Mouse (Mus musculus): ENCODE results near the gene Amy2a3. TPM values are rescaled to one million over a fixed set of nuclear protein-coding genes. Genes with fewer than 3 reads are reported as not detected.
"Not testable (repeated sequence)": the region's sequence is repeated elsewhere in the genome, so short reads cannot be mapped to it uniquely, and the experiment has no call there.

Gene Amy2a3
- total RNA-seq (2014; rRNA removed) = 10.5 and 157 TPM in 2 replicates
- polyA plus RNA-seq (2012; rRNA removed) = not detected in 2 replicates

GRCm38 (mm10) chr3:113323952-113324351 is at the start of gene Amy2a3:
Gene Amy2a3 (minus strand): TSS chr3:113324052.
- WGBS = no CpG with 5 or more reads among the region's 4 CpGs
- not testable (repeated sequence) for H3K4me1 ChIP-seq (ENCODE audit: control insufficient read depth, insufficient read depth, low read length); H3K79me2 ChIP-seq (ENCODE audit: control insufficient read depth, insufficient read depth, low read length); H3K36me3 ChIP-seq (ENCODE audit: control insufficient read depth, insufficient read depth, low read length); H3K27me3 ChIP-seq (ENCODE audit: control insufficient read depth, insufficient read depth, low read length); H3K9ac ChIP-seq (ENCODE audit: low read depth, low read length); DNase-seq (ENCODE audit: extremely low read depth, low read depth, low spot score); H3K27ac ChIP-seq (replicated peaks; ENCODE audit: insufficient read depth, low read depth, low read length); H3K4me3 ChIP-seq (ENCODE audit: insufficient read depth, low read depth, low read length)

DNA sequence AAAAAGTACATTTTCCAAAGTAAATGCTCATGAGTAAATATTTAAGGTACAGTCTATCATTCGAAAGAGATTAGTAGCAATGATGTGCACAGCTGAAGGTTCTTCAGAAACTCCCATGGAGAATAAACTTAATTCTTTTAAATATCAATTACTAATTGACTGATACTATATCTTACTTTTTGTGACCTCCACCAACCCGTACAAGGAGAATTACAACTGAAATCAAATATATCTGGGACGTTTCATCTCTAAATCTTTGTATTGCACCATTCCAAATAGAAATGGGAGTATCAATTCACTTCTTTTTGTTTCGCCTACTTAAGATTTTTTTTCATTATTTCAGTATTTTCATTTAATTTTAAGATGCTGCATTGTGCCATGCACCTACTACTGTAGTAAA is 32.7 kb upstream of the Amy2a3 start, which contains the start of gene Amy2a2:
Amy2a2 (minus strand) TSS at position 101 of the 400 bp plus-strand sequence.
- not testable (repeated sequence) for H3K27me3 ChIP-seq (ENCODE audit: control insufficient read depth, insufficient read depth, low read length); DNase-seq (ENCODE audit: extremely low read depth, low read depth, low spot score); H3K27ac ChIP-seq (replicated peaks; ENCODE audit: insufficient read depth, low read depth, low read length); H3K79me2 ChIP-seq (ENCODE audit: control insufficient read depth, insufficient read depth, low read length); H3K4me3 ChIP-seq (ENCODE audit: insufficient read depth, low read depth, low read length); H3K36me3 ChIP-seq (ENCODE audit: control insufficient read depth, insufficient read depth, low read length); H3K4me1 ChIP-seq (ENCODE audit: control insufficient read depth, insufficient read depth, low read length); H3K9ac ChIP-seq (ENCODE audit: low read depth, low read length)
- no CpG with 5 or more reads among the region's 4 CpGs for WGBS

- H3K4me3 ChIP-seq (ENCODE audit: insufficient read depth, low read depth, low read length); H3K27me3 ChIP-seq (ENCODE audit: control insufficient read depth, insufficient read depth, low read length); DNase-seq (ENCODE audit: extremely low read depth, low read depth, low spot score): not testable (repeated sequence)
Measured at GRCm38 (mm10) chr3:113345484-113345883, 21.6 kb upstream of the Amy2a3 start.

GRCm38 (mm10) chr3:113312937-113313336 is 10.9 kb downstream of the Amy2a3 start:
- H3K79me2 ChIP-seq (ENCODE audit: control insufficient read depth, insufficient read depth, low read length); DNase-seq (ENCODE audit: extremely low read depth, low read depth, low spot score); H3K4me3 ChIP-seq (ENCODE audit: insufficient read depth, low read depth, low read length); H3K27me3 ChIP-seq (ENCODE audit: control insufficient read depth, insufficient read depth, low read length); H3K36me3 ChIP-seq (ENCODE audit: control insufficient read depth, insufficient read depth, low read length); H3K9ac ChIP-seq (ENCODE audit: low read depth, low read length); H3K4me1 ChIP-seq (ENCODE audit: control insufficient read depth, insufficient read depth, low read length); H3K27ac ChIP-seq (replicated peaks; ENCODE audit: insufficient read depth, low read depth, low read length): not testable (repeated sequence)
- WGBS = no CpG with 5 or more reads among the region's 3 CpGs

More at GRCm38 (mm10) chr3:113345484-113345883, 21.6 kb upstream of the Amy2a3 start:
- H3K36me3 ChIP-seq (ENCODE audit: control insufficient read depth, insufficient read depth, low read length); H3K4me1 ChIP-seq (ENCODE audit: control insufficient read depth, insufficient read depth, low read length); H3K79me2 ChIP-seq (ENCODE audit: control insufficient read depth, insufficient read depth, low read length); H3K27ac ChIP-seq (replicated peaks; ENCODE audit: insufficient read depth, low read depth, low read length); H3K9ac ChIP-seq (ENCODE audit: low read depth, low read length): not testable (repeated sequence)

GRCm38 (mm10) chr3:113291349-113291748 is 32.5 kb downstream of the Amy2a3 start, which contains the start of gene Amy2a4:
Gene Amy2a4 (minus strand): TSS chr3:113291449.
- not testable (repeated sequence) for H3K79me2 ChIP-seq (ENCODE audit: control insufficient read depth, insufficient read depth, low read length); H3K9ac ChIP-seq (ENCODE audit: low read depth, low read length); H3K4me1 ChIP-seq (ENCODE audit: control insufficient read depth, insufficient read depth, low read length); H3K27ac ChIP-seq (replicated peaks; ENCODE audit: insufficient read depth, low read depth, low read length); H3K27me3 ChIP-seq (ENCODE audit: control insufficient read depth, insufficient read depth, low read length); H3K36me3 ChIP-seq (ENCODE audit: control insufficient read depth, insufficient read depth, low read length); H3K4me3 ChIP-seq (ENCODE audit: insufficient read depth, low read depth, low read length); DNase-seq (ENCODE audit: extremely low read depth, low read depth, low spot score)
- no CpG with 5 or more reads among the region's 4 CpGs for WGBS

- H3K4me3 ChIP-seq (ENCODE audit: insufficient read depth, low read depth, low read length); H3K4me1 ChIP-seq (ENCODE audit: control insufficient read depth, insufficient read depth, low read length); H3K9ac ChIP-seq (ENCODE audit: low read depth, low read length); H3K27ac ChIP-seq (replicated peaks; ENCODE audit: insufficient read depth, low read depth, low read length); H3K79me2 ChIP-seq (ENCODE audit: control insufficient read depth, insufficient read depth, low read length); H3K27me3 ChIP-seq (ENCODE audit: control insufficient read depth, insufficient read depth, low read length); H3K36me3 ChIP-seq (ENCODE audit: control insufficient read depth, insufficient read depth, low read length); DNase-seq (ENCODE audit: extremely low read depth, low read depth, low spot score): not testable (repeated sequence)
Measured at GRCm38 (mm10) chr3:113280285-113280684, 43.6 kb downstream of the Amy2a3 start.

DNA sequence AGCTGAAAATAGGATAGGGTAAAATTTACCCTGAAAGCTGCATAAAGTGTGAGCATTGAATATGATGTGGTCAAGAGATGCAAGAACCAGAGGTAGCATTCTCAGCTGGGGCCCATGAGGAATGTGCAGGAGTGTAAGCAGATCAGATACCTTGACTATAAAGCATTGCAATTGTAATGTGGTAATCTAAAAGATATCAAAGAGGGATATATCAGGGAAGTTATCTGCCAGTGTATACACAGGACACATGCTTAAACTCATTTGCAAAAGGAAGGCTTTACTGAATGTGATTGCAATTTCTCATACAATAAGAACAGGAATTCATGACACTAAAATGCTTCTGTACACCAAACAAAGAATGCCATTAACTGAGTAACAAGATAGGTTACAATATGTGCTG is 44.3 kb downstream of the Amy2a3 start:
- not testable (repeated sequence) for H3K4me1 ChIP-seq (ENCODE audit: control insufficient read depth, insufficient read depth, low read length); DNase-seq (ENCODE audit: extremely low read depth, low read depth, low spot score); H3K36me3 ChIP-seq (ENCODE audit: control insufficient read depth, insufficient read depth, low read length); H3K27me3 ChIP-seq (ENCODE audit: control insufficient read depth, insufficient read depth, low read length); H3K4me3 ChIP-seq (ENCODE audit: insufficient read depth, low read depth, low read length); H3K27ac ChIP-seq (replicated peaks; ENCODE audit: insufficient read depth, low read depth, low read length); H3K9ac ChIP-seq (ENCODE audit: low read depth, low read length); H3K79me2 ChIP-seq (ENCODE audit: control insufficient read depth, insufficient read depth, low read length)

Other genes starting within 250 kb of the Amy2a3 start
- gene Amy2a5, start 65.2 kb downstream of the Amy2a3 start, total RNA-seq (2014; rRNA removed) = 16.8 and 156 TPM in 2 replicates
- gene Amy2a5, start 65.2 kb downstream of the Amy2a3 start, polyA plus RNA-seq (2012; rRNA removed) = 0.11 and 0.24 TPM in 2 replicates
- gene Amy2a4, start 32.6 kb downstream of the Amy2a3 start, total RNA-seq (2014; rRNA removed) = 10.5 and 157 TPM in 2 replicates
- gene Amy2a4, start 32.6 kb downstream of the Amy2a3 start, polyA plus RNA-seq (2012; rRNA removed) = not detected in 2 replicates
- 10.5 and 157 TPM in 2 replicates for gene Amy2a2, start 32.6 kb upstream of the Amy2a3 start, total RNA-seq (2014; rRNA removed)
- gene Amy2a2, start 32.6 kb upstream of the Amy2a3 start, polyA plus RNA-seq (2012; rRNA removed) = not detected in 2 replicates
- 11.2 TPM in 1 of 2 replicates, not detected in the other for gene Amy2a1, start 208.4 kb upstream of the Amy2a3 start, total RNA-seq (2014; rRNA removed)
- gene Amy2a1, start 208.4 kb upstream of the Amy2a3 start, polyA plus RNA-seq (2012; rRNA removed) = not detected in 2 replicates